Mouse (Mus musculus) erythroblast, embryonic 14.5 days (primary cell): ENCODE measurements around the gene Cyp1b1. TPM values are rescaled to one million over a fixed set of nuclear protein-coding genes. Genes with fewer than 3 reads are reported as not detected.

ENCODE experiments used
- H3K27me3 ChIP-seq: 2 replicates; pipeline ENCODE4 v1.6.1; 2012; ENCODE audit warnings: inconsistent platforms; ENCODE audit not compliant: control insufficient read depth
- H3K36me3 ChIP-seq: 2 replicates; pipeline ENCODE4 v1.6.1; 2012; ENCODE audit warnings: mild to moderate bottlenecking, inconsistent platforms; ENCODE audit not compliant: control insufficient read depth
- H3K4me1 ChIP-seq: 2 replicates; pipeline ENCODE4 v1.6.1; 2012; ENCODE audit warnings: inconsistent platforms; ENCODE audit not compliant: control insufficient read depth
- H3K4me3 ChIP-seq: replicated peaks from 2 replicates; pipeline ENCODE3; 2012; ENCODE audit warnings: moderate library complexity, mild to moderate bottlenecking, inconsistent platforms
- H3K9me3 ChIP-seq: 2 replicates; pipeline ENCODE4 v1.6.1; 2012; ENCODE audit warnings: low read length, inconsistent platforms, mixed read lengths; ENCODE audit not compliant: control insufficient read depth
- GATA1 ChIP-seq: IDR thresholded peaks from 2 replicates; pipeline ENCODE4 v1.6.1; 2012; ENCODE audit warnings: low read length, inconsistent platforms, mixed read lengths
- TAL1 ChIP-seq: IDR thresholded peaks from 3 replicates; pipeline ENCODE4 v1.6.1; 2012; ENCODE audit warnings: low read length, inconsistent platforms, mixed read lengths
- polyA plus RNA-seq: library from polyadenylated mRNA; stranded (reverse); fragments of >175 nt; gene quantifications from 2 replicates; pipeline ENCODE4 v1.2.3, GENCODE M21; 2012

The Cyp1b1 gene
- polyA plus RNA-seq, 1 experiment, result not detected

- TF ChIP-seq TAL1 (no peak), GATA1 (no peak)
- no peak overlapping the region for H3K4me3 ChIP-seq
- no peaks in the 10 kb centered on the region for H3K9me3 ChIP-seq
- H3K36me3 ChIP-seq, result no peaks in the 10 kb centered on the region
- H3K27me3 ChIP-seq, result peaks cover 35% of the 10 kb centered on the region
- H3K4me1 ChIP-seq, result no peaks in the 10 kb centered on the region
Observed at GRCm38 (mm10) chr17:79708168-79708567, 6.7 kb downstream of the Cyp1b1 start.

GRCm38 (mm10) chr17:79705671-79706455 lies 9.0 kb downstream of the Cyp1b1 start:
- no peak for TF ChIP-seq TAL1
- peaks cover 13% of the 10 kb centered on the region for H3K27me3 ChIP-seq
- H3K4me1 ChIP-seq, result no peaks in the 10 kb centered on the region
- no peaks in the 10 kb centered on the region for H3K9me3 ChIP-seq
- H3K4me3 ChIP-seq, result no peak overlapping the region
- H3K36me3 ChIP-seq, result no peaks in the 10 kb centered on the region

DNA sequence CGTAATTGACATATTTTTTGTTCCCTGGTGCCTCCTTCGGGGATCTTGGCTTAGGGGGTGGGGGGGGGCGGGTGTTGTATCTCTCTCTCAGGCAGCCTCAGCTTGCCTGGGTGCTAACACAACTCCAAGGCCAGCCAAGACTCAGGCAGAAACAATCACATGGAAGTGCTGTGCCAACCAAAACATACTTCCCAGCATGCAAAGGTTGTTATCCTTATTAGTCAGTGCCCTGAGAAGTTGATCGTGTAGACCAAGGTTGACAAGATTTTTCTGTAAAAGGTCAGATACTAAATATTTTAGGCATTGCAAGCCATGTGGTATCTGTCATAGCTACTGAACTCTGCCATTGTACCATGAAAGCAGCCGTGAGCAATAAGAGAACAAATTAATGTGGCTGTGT lies 14.0 kb downstream of the Cyp1b1 start:
- no peak overlapping the region for H3K4me3 ChIP-seq
- H3K9me3 ChIP-seq, result no peaks in the 10 kb centered on the region
- H3K27me3 ChIP-seq, result no peaks in the 10 kb centered on the region
- H3K4me1 ChIP-seq, result no peaks in the 10 kb centered on the region
- H3K36me3 ChIP-seq, result no peaks in the 10 kb centered on the region
- TF ChIP-seq GATA1, result no peak

- TF ChIP-seq GATA1, result no peak
- no peak for TF ChIP-seq TAL1
- Histone ChIP-seq H3K4me3 (no peak overlapping the region), H3K36me3 (no peaks in the 10 kb centered on the region), H3K27me3 (no peaks in the 10 kb centered on the region), H3K9me3 (no peaks in the 10 kb centered on the region), H3K4me1 (no peaks in the 10 kb centered on the region)
Observed at GRCm38 (mm10) chr17:79699197-79699596, 15.7 kb downstream of the Cyp1b1 start.

GRCm38 (mm10) chr17:79695541-79695940 lies 19.3 kb downstream of the Cyp1b1 start:
- no peak overlapping the region for H3K4me3 ChIP-seq
- no peaks in the 10 kb centered on the region for H3K9me3 ChIP-seq
- H3K4me1 ChIP-seq, result no peaks in the 10 kb centered on the region
- no peaks in the 10 kb centered on the region for H3K36me3 ChIP-seq
- no peaks in the 10 kb centered on the region for H3K27me3 ChIP-seq
- no peak for TF ChIP-seq TAL1
- TF ChIP-seq GATA1, result no peak

- Histone ChIP-seq H3K27me3 (no peaks in the 10 kb centered on the region), H3K4me1 (no peaks in the 10 kb centered on the region), H3K36me3 (no peaks in the 10 kb centered on the region), H3K4me3 (no peak overlapping the region), H3K9me3 (no peaks in the 10 kb centered on the region)
- TF ChIP-seq TAL1 (no peak), GATA1 (no peak)
Observed at GRCm38 (mm10) chr17:79695106-79695505, 19.8 kb downstream of the Cyp1b1 start.

GRCm38 (mm10) chr17:79670837-79671236 lies 44.0 kb downstream of the Cyp1b1 start:
- Histone ChIP-seq H3K27me3 (no peaks in the 10 kb centered on the region), H3K36me3 (no peaks in the 10 kb centered on the region), H3K4me3 (no peak overlapping the region), H3K9me3 (no peaks in the 10 kb centered on the region), H3K4me1 (no peaks in the 10 kb centered on the region)
- TF ChIP-seq TAL1 (no peak), GATA1 (no peak)

DNA sequence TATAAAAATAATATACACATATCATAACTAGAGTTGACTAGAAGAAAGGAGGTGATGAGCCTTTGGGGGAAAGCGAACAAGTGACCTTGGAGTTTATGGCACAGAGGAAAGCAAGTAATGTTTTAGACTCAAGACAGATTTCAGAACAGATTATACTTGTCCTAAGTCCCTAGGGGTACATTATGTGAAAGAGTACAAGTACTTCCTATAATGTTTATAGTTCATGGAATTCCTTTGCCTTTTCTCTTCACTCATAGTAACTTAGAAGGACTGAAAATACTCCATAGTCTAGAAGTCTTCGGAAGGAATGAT lies 50.8 kb downstream of the Cyp1b1 start:
- no peaks in the 10 kb centered on the region for H3K27me3 ChIP-seq
- no peak for TF ChIP-seq GATA1
- TF ChIP-seq TAL1, result no peak
- H3K9me3 ChIP-seq, result no peaks in the 10 kb centered on the region
- no peaks in the 10 kb centered on the region for H3K4me1 ChIP-seq
- no peak overlapping the region for H3K4me3 ChIP-seq
- no peaks in the 10 kb centered on the region for H3K36me3 ChIP-seq

DNA sequence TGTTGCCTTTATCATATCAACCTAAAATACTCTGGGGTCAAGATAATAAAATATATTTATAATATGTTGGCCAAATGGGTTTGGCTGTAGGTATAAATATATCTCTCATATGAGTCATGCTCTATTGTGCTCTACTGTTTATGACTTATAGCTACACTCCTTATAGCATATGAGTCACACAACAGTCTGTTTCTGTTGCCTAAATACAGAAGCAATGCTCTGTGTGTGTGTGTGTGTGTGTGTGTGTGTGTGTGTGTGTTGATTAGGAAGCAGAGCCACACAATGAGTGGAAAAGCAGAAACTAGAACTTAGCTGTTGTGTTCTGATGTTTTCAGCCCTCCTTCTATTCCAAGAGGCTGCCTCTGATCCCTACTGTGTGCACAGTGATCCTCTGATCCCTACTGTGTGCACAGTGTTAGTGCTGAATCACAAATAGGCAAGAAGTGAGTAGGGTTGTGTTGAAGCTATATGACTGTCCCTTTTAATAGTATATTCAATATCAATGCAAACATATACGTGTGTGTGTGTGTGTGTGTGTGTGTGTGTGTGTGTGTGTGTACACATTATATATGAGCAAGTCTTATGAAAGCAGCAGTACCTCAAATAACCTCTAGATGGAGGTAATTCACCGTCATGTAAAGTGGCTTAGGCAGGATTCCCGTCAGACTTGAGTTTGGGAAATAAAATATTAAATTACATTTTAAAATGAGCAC lies 51.3 kb downstream of the Cyp1b1 start:
- Histone ChIP-seq H3K4me3 (no peak overlapping the region), H3K9me3 (no peaks in the 10 kb centered on the region), H3K27me3 (no peaks in the 10 kb centered on the region), H3K36me3 (no peaks in the 10 kb centered on the region), H3K4me1 (no peaks in the 10 kb centered on the region)
- TF ChIP-seq GATA1 (no peak), TAL1 (no peak)

DNA sequence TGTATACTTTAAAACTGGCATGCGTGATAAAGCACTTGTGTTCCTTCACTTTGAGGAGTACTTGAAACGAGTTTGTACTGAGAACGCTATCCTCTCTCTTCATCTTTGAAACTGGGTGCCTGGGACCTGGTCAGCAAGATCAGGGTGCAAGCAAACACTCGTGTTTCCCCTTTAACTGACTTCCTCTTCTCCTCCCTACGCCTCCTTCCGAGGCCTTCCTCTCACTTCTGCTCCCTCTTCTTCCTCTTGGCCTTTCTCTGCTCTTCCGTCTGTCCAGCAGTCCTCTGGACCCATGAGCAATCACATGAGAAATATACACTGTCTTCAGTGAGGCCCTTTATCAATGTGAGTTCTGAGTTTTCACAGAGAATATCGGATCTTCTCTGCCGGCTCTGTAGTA lies 53.0 kb downstream of the Cyp1b1 start:
- no peak for TF ChIP-seq TAL1
- TF ChIP-seq GATA1, result no peak
- no peaks in the 10 kb centered on the region for H3K36me3 ChIP-seq
- H3K4me1 ChIP-seq, result no peaks in the 10 kb centered on the region
- H3K4me3 ChIP-seq, result no peak overlapping the region
- no peaks in the 10 kb centered on the region for H3K27me3 ChIP-seq
- no peaks in the 10 kb centered on the region for H3K9me3 ChIP-seq
